Mouse (Mus musculus): ENCODE measurements around the gene Crcp. TPM values are rescaled to one million over a fixed set of nuclear protein-coding genes. Genes with fewer than 3 reads are reported as not detected.

The Crcp gene
- total RNA-seq, 1 experiment from 2014 or later, result 35.9 TPM

GRCm38 (mm10) chr5:130059413-130060328, 30.6 kb downstream of the Crcp start:
- DNase-seq, result no peak

GRCm38 (mm10) chr5:130060329-130060665, 31.2 kb downstream of the Crcp start:
- DNase-seq, result no peak

- no peak for DNase-seq
Measured at GRCm38 (mm10) chr5:130062096-130062495, 33.0 kb downstream of the Crcp start.

GRCm38 (mm10) chr5:130063760-130064159, 34.7 kb downstream of the Crcp start:
- DNase-seq, result peak; percentile 39

GRCm38 (mm10) chr5:130065579-130065978, 36.5 kb downstream of the Crcp start:
- DNase-seq, result no peak

GRCm38 (mm10) chr5:130067841-130068264, 38.8 kb downstream of the Crcp start:
- DNase-seq, result no peak

- no peak for DNase-seq
Measured at GRCm38 (mm10) chr5:130073026-130073425, 43.9 kb downstream of the Crcp start, which contains the start of gene Tpst1. Gene Tpst1 (plus strand): TSS chr5:130073326.

- DNase-seq, result no peak
Measured at GRCm38 (mm10) chr5:130074491-130074890, 45.4 kb downstream of the Crcp start.

GRCm38 (mm10) chr5:130076396-130076795, 47.3 kb downstream of the Crcp start:
- DNase-seq, result peak; percentile 50

- DNase-seq, result peak; percentile 61
Measured at GRCm38 (mm10) chr5:130078096-130078833, 49.2 kb downstream of the Crcp start.

- no peak for DNase-seq
Measured at GRCm38 (mm10) chr5:130078834-130079156, 49.7 kb downstream of the Crcp start.

GRCm38 (mm10) chr5:130079202-130080050, 50.3 kb downstream of the Crcp start:
- peak; percentile 97 for DNase-seq

GRCm38 (mm10) chr5:130080051-130080681, 51.1 kb downstream of the Crcp start:
- DNase-seq, result no peak

- no peak for DNase-seq
Measured at GRCm38 (mm10) chr5:130081181-130081881, 52.2 kb downstream of the Crcp start.

- peak; percentile 26 for DNase-seq
Measured at GRCm38 (mm10) chr5:130082431-130082830, 53.3 kb downstream of the Crcp start.

GRCm38 (mm10) chr5:130084271-130084670, 55.2 kb downstream of the Crcp start:
- DNase-seq, result no peak

GRCm38 (mm10) chr5:130088008-130088407, 58.9 kb downstream of the Crcp start:
- no peak for DNase-seq

GRCm38 (mm10) chr5:130088612-130089011, 59.5 kb downstream of the Crcp start:
- no peak for DNase-seq

GRCm38 (mm10) chr5:130089177-130089576, 60.1 kb downstream of the Crcp start:
- no peak for DNase-seq

- peak; percentile 47 for DNase-seq
Measured at GRCm38 (mm10) chr5:130089626-130090393, 60.7 kb downstream of the Crcp start.
